Mouse (Mus musculus): ENCODE measurements around the gene Pank4.

- TF ChIP-seq CTCF (IDR thresholded peaks at IDR 0.05; ENCODE audit: control insufficient read depth, insufficient read depth, insufficient replicate concordance, low read depth, low read length) (no peak), POLR2A (IDR thresholded peaks at IDR 0.05; ENCODE audit: control insufficient read depth, low read depth, low read length) (no peak)
These were observed 15.6 kb upstream of the Pank4 start for GRCm38 (mm10) chr4:154948066-154948939.
